Mouse (Mus musculus) monocyte, adult 5-6 weeks (primary cell): ENCODE data around the gene Rala. TPM values are rescaled to one million over a fixed set of nuclear protein-coding genes. Genes with fewer than 3 reads are reported as not detected.

Experiments used
- ATAC-seq: fragments of 153-309, 156-312 bp; replicated peaks from 2 replicates; pipeline ENCODE4 v1.8.0; 2017; ENCODE audit warnings: mild to moderate bottlenecking; ENCODE audit not compliant: low TSS enrichment, insufficient number of reproducible peaks, severe bottlenecking, poor library complexity, low FRiP score
- total RNA-seq: library from RNA; stranded (forward); fragments of 200-1000, 200-491, 200-594 nt; gene quantifications from 3 replicates; pipeline ENCODE4 v1.2.3, GENCODE M21; 2017

Gene Rala
- total RNA-seq, 1 experiment from 2014 or later: 58.2 TPM

GRCm38 (mm10) chr13:17900641-17901040 lies 43.4 kb downstream of the Rala start:
- no peak for ATAC-seq

GRCm38 (mm10) chr13:17897040-17897439 lies 47.0 kb downstream of the Rala start:
- ATAC-seq: no peak

- no peak for ATAC-seq
Measured at GRCm38 (mm10) chr13:17891545-17891944, 52.5 kb downstream of the Rala start.

- ATAC-seq: no peak
Measured at GRCm38 (mm10) chr13:17884211-17884610, 59.8 kb downstream of the Rala start.

GRCm38 (mm10) chr13:17879061-17879460 lies 65.0 kb downstream of the Rala start:
- no peak for ATAC-seq

- ATAC-seq: no peak
Measured at GRCm38 (mm10) chr13:17866741-17867140, 77.3 kb downstream of the Rala start.

GRCm38 (mm10) chr13:17860536-17860935 lies 83.5 kb downstream of the Rala start:
- ATAC-seq: no peak

GRCm38 (mm10) chr13:17859365-17860033 lies 84.5 kb downstream of the Rala start:
- ATAC-seq: no peak

GRCm38 (mm10) chr13:17857046-17857445 lies 87.0 kb downstream of the Rala start:
- no peak for ATAC-seq

GRCm38 (mm10) chr13:17855492-17856138 lies 88.4 kb downstream of the Rala start:
- ATAC-seq: no peak

GRCm38 (mm10) chr13:17854755-17855154 lies 89.3 kb downstream of the Rala start:
- ATAC-seq: no peak

GRCm38 (mm10) chr13:17843336-17843735 lies 100.7 kb downstream of the Rala start:
- ATAC-seq: no peak

GRCm38 (mm10) chr13:17842756-17843155 lies 101.3 kb downstream of the Rala start:
- ATAC-seq: no peak

GRCm38 (mm10) chr13:17839137-17839536 lies 104.9 kb downstream of the Rala start:
- ATAC-seq: no peak

GRCm38 (mm10) chr13:17838484-17838851 lies 105.6 kb downstream of the Rala start:
- peak; percentile 78 for ATAC-seq

- no peak for ATAC-seq
Measured at GRCm38 (mm10) chr13:17837610-17838483, 106.2 kb downstream of the Rala start.

GRCm38 (mm10) chr13:17836808-17837207 lies 107.2 kb downstream of the Rala start:
- ATAC-seq: no peak

- ATAC-seq: no peak
Measured at GRCm38 (mm10) chr13:17832940-17833339, 111.1 kb downstream of the Rala start.
